Mouse (Mus musculus) kidney, adult 2 months (tissue): ENCODE results near the gene 9130023H24Rik. TPM values are rescaled to one million over a fixed set of nuclear protein-coding genes. Genes with fewer than 3 reads are reported as not detected.

Source experiments
- DNase-seq: peaks from one replicate; pipeline ENCODE4 v3.0.0; 2021
- H3K27ac ChIP-seq: fragments of 200-500 bp; 2 replicates; pipeline ENCODE4 v1.5.1; 2012; ENCODE audit warnings: low read depth, low read length, control low read depth, inconsistent platforms; ENCODE audit not compliant: insufficient read depth
- H3K27me3 ChIP-seq: fragments of 200-500 bp; replicated peaks from 2 replicates; pipeline ENCODE4 v1.6.1; 2012; ENCODE audit warnings: mild to moderate bottlenecking, moderate library complexity, low read length, inconsistent platforms; ENCODE audit not compliant: control insufficient read depth, insufficient read depth
- H3K36me3 ChIP-seq: fragments of 200-500 bp; 2 replicates; pipeline ENCODE4 v1.6.1; 2012; ENCODE audit warnings: mild to moderate bottlenecking, moderate library complexity, low read length, inconsistent platforms; ENCODE audit not compliant: control insufficient read depth, insufficient read depth
- H3K4me1 ChIP-seq: fragments of 200-500 bp; 2 replicates; pipeline ENCODE4 v1.6.1; 2011; ENCODE audit warnings: low read length; ENCODE audit not compliant: control insufficient read depth, insufficient read depth
- H3K4me3 ChIP-seq: fragments of 200-500 bp; 2 replicates; pipeline ENCODE4 v1.5.1; 2011; ENCODE audit warnings: mild to moderate bottlenecking, low read depth, low read length, control low read depth; ENCODE audit not compliant: insufficient read depth
- CTCF ChIP-seq: fragments of 200-500 bp; conservative IDR thresholded peaks from 2 replicates; pipeline ENCODE4 v1.5.1; 2011; ENCODE audit warnings: low read depth, mild to moderate bottlenecking, control low read depth, low read length, moderate library complexity, mixed read lengths; ENCODE audit not compliant: insufficient read depth, insufficient read length
- POLR2A ChIP-seq: fragments of 200-500 bp; IDR thresholded peaks from one replicate; pipeline ENCODE4 v1.6.1; 2011; ENCODE audit warnings: low read depth, low read length, control low read depth
- WGBS: fragments of 180-500 bp; shearing (Covaris S2); methylation state at CpG from one replicate; pipeline ENCODE4 v1.1.7; 2018; 5-methylcytosine and 5-hydroxymethylcytosine counted together
- polyA plus RNA-seq: library from polyadenylated mRNA; depleted of rRNA; stranded (reverse); fragments of >200 nt; gene quantifications from 2 replicates; pipeline ENCODE4 v1.2.3, GENCODE M21; 2012

Gene 9130023H24Rik
- polyA plus RNA-seq, 1 experiment, result 3.2 TPM

DNA sequence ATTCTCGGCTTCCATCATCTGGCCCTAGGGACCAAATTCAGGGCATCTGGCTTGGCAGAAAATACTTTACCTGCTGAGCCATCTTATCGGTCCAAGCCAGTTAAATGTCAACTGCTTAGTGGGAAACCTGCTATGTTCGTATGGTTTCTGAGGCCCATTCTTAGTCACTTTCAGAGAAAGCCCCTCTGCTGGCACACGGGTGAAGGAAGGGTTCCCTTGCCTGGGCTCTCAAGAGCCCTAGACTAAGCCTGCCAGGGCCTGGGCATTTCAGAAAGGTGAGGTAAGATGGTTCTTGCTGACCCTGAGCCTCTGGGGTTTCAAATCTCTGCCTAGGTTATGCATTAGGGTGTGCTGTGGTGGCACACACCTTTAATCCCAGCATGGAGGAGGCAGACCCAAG, 7.7 kb upstream of the 9130023H24Rik start:
- 95% methylated on average over 4 of the region's 4 CpGs for WGBS
- no peaks in the 10 kb centered on the region for H3K4me1 ChIP-seq
- no peak for TF ChIP-seq CTCF
- no peak for TF ChIP-seq POLR2A
- H3K36me3 ChIP-seq, result peaks cover 2% of the 10 kb centered on the region
- H3K27me3 ChIP-seq, result no peaks in the 10 kb centered on the region
- no peak overlapping the region for H3K27ac ChIP-seq
- DNase-seq, result no peak
- H3K4me3 ChIP-seq, result no peak overlapping the region

DNA sequence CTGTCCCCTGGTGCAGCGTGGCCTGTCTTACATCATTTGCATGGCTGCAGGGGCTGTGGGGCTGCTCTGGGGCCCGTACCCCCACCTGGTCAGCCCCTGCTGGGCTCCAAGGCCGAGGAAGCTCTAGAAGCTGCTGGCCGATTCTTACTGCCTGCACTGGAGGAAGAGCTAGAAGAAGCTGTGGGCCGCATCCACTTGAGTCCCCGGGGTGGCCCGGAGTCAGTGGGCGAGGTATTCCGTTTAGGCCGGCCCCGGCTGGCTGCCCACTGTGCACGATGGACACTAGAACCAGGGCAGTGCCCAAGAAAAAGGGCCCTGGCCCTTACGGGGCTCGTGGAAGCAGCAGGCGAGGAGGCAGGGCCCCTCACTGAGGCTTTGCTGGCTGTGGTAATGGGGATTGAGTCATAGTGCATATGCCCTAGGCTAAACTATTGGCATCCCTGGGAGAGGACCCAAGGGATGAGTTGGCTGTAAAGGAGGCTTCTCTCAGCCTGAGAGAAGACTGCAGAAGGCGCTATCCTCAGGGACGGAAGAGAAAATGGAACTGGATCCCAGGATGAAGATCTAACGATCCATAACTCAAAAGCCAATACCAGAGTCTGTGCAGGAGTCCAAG, 6.7 kb upstream of the 9130023H24Rik start:
- Histone ChIP-seq H3K27ac (no peak overlapping the region), H3K4me3 (no peak overlapping the region), H3K4me1 (no peaks in the 10 kb centered on the region), H3K27me3 (no peaks in the 10 kb centered on the region), H3K36me3 (peaks cover 2% of the 10 kb centered on the region)
- DNase-seq, result no peak
- WGBS, result 94% methylated on average over 18 of the region's 18 CpGs
- no peak for TF ChIP-seq POLR2A
- TF ChIP-seq CTCF, result no peak

DNA sequence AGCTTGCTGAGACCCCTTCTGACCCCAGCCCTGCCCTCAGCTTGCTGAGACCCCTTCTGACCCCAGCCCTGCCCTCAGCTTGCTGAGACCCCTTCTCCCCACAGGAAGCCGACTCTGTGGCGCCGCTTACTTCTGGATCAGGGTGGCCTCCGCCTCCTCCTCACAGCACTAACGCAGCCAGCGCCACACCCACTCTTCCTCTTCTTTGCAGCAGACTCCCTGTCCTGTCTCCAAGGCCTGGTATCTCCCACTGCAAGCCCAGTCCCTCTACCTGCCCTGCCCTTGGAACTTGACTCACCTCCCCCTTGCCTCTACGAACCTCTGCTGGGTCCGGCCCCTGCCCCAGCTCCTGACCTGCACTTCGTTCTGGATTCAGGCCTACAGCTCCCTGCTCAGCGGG, 6.1 kb upstream of the 9130023H24Rik start:
- Histone ChIP-seq H3K27ac (no peak overlapping the region), H3K4me1 (no peaks in the 10 kb centered on the region), H3K36me3 (peaks cover 2% of the 10 kb centered on the region), H3K4me3 (no peak overlapping the region), H3K27me3 (no peaks in the 10 kb centered on the region)
- 83% methylated on average over 10 of the region's 10 CpGs for WGBS
- no peak for DNase-seq
- no peak for TF ChIP-seq POLR2A
- no peak for TF ChIP-seq CTCF

DNA sequence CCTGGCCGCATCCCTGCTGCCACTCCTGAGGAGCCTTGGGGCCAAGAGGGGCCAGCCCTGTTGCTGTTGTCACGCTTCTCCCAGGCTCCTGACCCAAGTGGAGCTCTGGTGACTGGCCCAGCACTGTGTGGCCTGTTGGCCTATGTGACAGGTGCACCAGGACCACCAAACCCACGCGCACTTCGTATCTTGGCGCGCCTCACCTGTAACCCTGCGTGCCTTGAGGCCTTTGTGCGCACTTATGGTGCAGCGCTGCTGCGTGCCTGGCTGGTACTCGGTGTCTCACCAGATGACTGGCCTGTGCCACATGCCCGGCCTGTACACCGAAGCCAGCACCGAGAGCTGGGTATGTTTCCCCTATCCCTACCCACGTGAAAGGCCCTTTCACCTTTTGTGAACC, 4.5 kb upstream of the 9130023H24Rik start:
- Histone ChIP-seq H3K4me3 (no peak overlapping the region), H3K4me1 (peaks cover 2% of the 10 kb centered on the region; the same call in 1 of the 2 replicates), H3K27me3 (no peaks in the 10 kb centered on the region), H3K36me3 (peaks cover 2% of the 10 kb centered on the region), H3K27ac (no peak overlapping the region)
- TF ChIP-seq CTCF (no peak), POLR2A (no peak)
- WGBS, result 96% methylated on average over 16 of the region's 16 CpGs
- no peak for DNase-seq

DNA sequence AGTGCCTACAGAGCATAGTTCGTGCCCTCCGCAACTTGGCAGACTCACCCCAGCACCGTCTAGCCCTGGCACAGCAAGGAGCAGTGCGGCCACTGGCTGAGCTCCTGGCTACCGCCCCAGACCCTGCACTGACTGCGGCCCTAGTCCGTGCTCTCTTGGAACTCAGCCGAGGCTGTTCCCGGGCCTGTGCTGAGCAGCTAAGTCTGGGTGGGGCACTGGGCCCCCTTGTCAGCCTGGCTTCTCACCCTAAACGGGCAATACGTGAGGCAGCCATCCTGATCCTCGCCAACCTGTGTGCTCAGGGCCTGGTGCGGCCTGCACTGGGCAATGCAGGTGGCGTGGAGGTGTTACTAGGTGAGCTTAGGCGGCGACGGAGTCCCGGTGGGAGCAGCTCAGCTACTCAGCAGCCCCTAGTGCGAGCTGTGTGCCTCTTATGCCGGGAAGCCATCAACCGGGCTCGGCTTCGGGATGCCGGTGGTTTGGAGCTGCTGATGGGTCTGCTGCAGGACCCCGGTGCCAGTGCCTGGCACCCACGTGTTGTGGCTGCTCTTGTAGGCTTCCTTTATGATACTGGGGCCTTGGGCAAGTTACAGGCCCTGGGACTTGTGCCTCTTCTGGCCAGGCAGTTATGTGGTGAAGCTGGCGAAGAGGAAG, 2.4 kb upstream of the 9130023H24Rik start:
- TF ChIP-seq CTCF (no peak), POLR2A (no peak)
- H3K27me3 ChIP-seq, result no peaks in the 10 kb centered on the region
- peaks cover 12% of the 10 kb centered on the region; the same call in 1 of the 2 replicates for H3K4me1 ChIP-seq
- peaks cover 2% of the 10 kb centered on the region for H3K36me3 ChIP-seq
- 94% methylated on average over 27 of the region's 27 CpGs for WGBS
- no peak for DNase-seq
- no peak overlapping the region for H3K27ac ChIP-seq
- no peak overlapping the region for H3K4me3 ChIP-seq

DNA sequence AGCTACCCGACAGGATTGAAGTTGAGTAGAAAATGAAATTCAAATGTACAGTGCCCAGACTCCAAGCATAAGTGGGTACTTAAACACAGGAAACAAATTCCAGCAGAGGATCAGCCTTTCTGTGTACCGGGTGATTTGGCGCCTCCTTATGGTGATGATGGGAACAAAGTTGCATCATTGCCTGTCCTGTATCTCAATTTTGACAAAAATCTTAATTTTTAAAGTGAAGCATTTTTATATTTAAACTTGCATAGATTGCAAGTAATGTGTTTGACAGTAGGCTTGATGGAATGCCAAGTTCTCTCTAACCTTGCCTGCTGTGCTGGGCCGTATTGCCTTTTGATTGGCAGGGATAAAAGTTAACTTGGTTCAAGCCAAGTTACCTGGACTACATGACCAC, 1.2 kb upstream of the 9130023H24Rik start:
- peak; percentile 41 for DNase-seq
- TF ChIP-seq CTCF (peak; percentile 32; the same call in 1 of the 2 replicates), POLR2A (no peak)
- Histone ChIP-seq H3K27ac (no peak overlapping the region), H3K4me3 (no peak overlapping the region), H3K36me3 (no peaks in the 10 kb centered on the region), H3K27me3 (no peaks in the 10 kb centered on the region), H3K4me1 (peaks cover 12% of the 10 kb centered on the region; the same call in 1 of the 2 replicates)
- WGBS, result 17% methylated on average over 4 of the region's 4 CpGs

DNA sequence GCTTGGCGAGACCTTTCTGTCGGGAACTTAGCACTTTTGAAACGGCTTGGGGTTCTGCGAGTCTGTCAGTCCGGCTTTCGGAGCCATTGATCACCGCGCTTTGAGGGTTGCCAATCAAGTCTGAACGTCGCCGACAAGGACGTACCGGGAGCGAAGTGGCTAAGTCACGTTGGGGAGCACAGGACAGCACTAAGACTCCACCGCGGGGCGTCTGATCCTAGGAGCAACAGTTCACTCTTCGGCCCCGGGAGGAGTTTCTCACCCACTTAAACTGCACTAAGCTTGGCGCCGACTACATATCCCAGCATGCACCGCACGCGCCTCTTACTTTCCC, 271 bp downstream of the 9130023H24Rik start:
- TF ChIP-seq POLR2A (no peak), CTCF (no peak)
- H3K4me1 ChIP-seq, result peaks cover 12% of the 10 kb centered on the region; the same call in 1 of the 2 replicates
- peak overlapping the region; percentile 86 for H3K4me3 ChIP-seq
- H3K36me3 ChIP-seq, result no peaks in the 10 kb centered on the region
- peak overlapping the region; percentile 98 for H3K27ac ChIP-seq
- H3K27me3 ChIP-seq, result no peaks in the 10 kb centered on the region
- under 1% methylated on average over 25 of the region's 25 CpGs for WGBS
- DNase-seq, result no peak
